15 mouse cellular contexts compared by ENCODE assay signal in the genomic region with DNA sequence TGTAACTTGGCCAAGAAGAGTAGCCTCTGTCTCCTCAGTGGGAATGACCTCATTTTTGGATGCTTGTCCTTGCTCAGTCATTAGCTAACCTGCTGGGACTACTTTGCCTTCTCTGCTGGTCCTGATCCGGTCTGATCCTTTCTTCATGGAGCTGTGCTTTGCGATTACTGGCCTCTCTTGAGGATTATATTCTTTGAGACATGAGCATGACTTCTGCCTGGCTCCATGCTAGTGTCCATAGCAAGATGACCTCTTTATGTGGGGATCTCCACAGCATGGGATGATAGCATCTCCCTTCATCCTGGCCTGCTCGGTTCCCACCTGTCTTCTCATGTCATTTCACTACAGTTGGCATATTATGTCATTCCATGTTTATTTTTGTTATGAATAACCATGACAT.
"Had no signal": no experiment of that assay in that cellular context is flagged by ENCODE, and none has a peak within 500 bp of the region (broad histone marks: within the 10 kb centered on the region; RNA-seq: fewer than 3 reads in every experiment).

No protein-coding gene starts in this region.

- H3K27me3 ChIP-seq: liver, embryonic 15.5 days; midbrain, embryonic 15.5 days; stomach, embryonic 15.5 days had no signal

- H3K4me3 ChIP-seq: left cerebral cortex, adult 2 months; limb, embryonic 10.5 days; liver, embryonic 15.5 days; midbrain, embryonic 10.5 days; midbrain, embryonic 15.5 days; stomach, embryonic 15.5 days had no signal

- H3K4me1 ChIP-seq: liver, embryonic 15.5 days; midbrain, embryonic 10.5 days; midbrain, embryonic 15.5 days; stomach, embryonic 15.5 days had no signal

- H3K9ac ChIP-seq: liver, embryonic 15.5 days; midbrain, embryonic 15.5 days; stomach, embryonic 15.5 days had no signal

- H3K4me2 ChIP-seq: liver, embryonic 11.5 days; liver, embryonic 15.5 days; midbrain, embryonic 15.5 days; stomach, embryonic 15.5 days had no signal

- H3K36me3 ChIP-seq: limb, embryonic 10.5 days; liver, embryonic 15.5 days; midbrain, embryonic 10.5 days; midbrain, embryonic 15.5 days; stomach, embryonic 15.5 days had no signal

- H3K9me3 ChIP-seq: limb, embryonic 10.5 days; liver, embryonic 15.5 days; midbrain, embryonic 10.5 days; midbrain, embryonic 15.5 days; stomach, embryonic 15.5 days had no signal

- ATAC-seq: midbrain, embryonic 15.5 days had no signal

- DNase-seq: kidney, postnatal 36 days; lung, adult 2 months; lung, postnatal 10 days; lung, postnatal 4 days; right cerebral cortex, postnatal 14 days; thymus, adult 2 months; thymus, postnatal 36 days had no signal

- H3K27ac ChIP-seq: kidney, postnatal 0 days; left cerebral cortex, adult 2 months; limb, embryonic 10.5 days; liver, embryonic 15.5 days; midbrain, embryonic 10.5 days; midbrain, embryonic 15.5 days; stomach, embryonic 15.5 days had no signal
